20 mouse cellular contexts compared by ENCODE assay signal in genomic region chr7:24891241-24892124, GRCm38 (mm10). TPM values are rescaled to one million over a fixed set of nuclear protein-coding genes. Genes with fewer than 3 reads are reported as not detected.
DNase-seq lines count a peak whose midpoint lies in the region; ATAC-seq and TF ChIP-seq lines count a peak whose summit lies in the region.
"Had no signal": no experiment of that assay in that cellular context is flagged by ENCODE, and none has a peak within 500 bp of the region (broad histone marks: within the 10 kb centered on the region; RNA-seq: fewer than 3 reads in every experiment).

No protein-coding gene starts in this region.

- TF ChIP-seq EP300 in MEL (IDR thresholded peaks at IDR 0.05; ENCODE audit: low read depth in 1 of 2, low read length in 2 of 2): no peak

- H3K4me1 ChIP-seq in lung, embryonic 15.5 days: peaks cover 31% of the 10 kb centered on the region
- H3K4me1 ChIP-seq in MEL (ENCODE audit: control insufficient read depth in 1 of 2, insufficient read depth in 2 of 2, low read length in 2 of 2): peaks cover 0 to 12% of the 10 kb centered on the region in 2 experiments; a peak in 2 of 4 replicates
- peaks cover 27% of the 10 kb centered on the region for H3K4me1 ChIP-seq in liver, embryonic 15.5 days (replicated peaks)

- no peak overlapping the region; the same call in 1 of the 2 replicates for H3K9ac ChIP-seq in lung, embryonic 15.5 days
- H3K9ac ChIP-seq in MEL (ENCODE audit: control insufficient read depth, low read depth, low read length, poor library complexity, severe bottlenecking): no peak overlapping the region
- no peak overlapping the region; the same call in 1 of the 2 replicates for H3K9ac ChIP-seq in liver, embryonic 15.5 days
- H3K9ac ChIP-seq: heart, embryonic 13.5 days had no signal

- H3K27me3 ChIP-seq in lung, embryonic 15.5 days: no peaks in the 10 kb centered on the region
- H3K27me3 ChIP-seq in MEL (ENCODE audit: control insufficient read depth in 1 of 2, insufficient read depth in 2 of 2, low read length in 2 of 2): no peaks in the 10 kb centered on the region
- H3K27me3 ChIP-seq in liver, embryonic 15.5 days: no peaks in the 10 kb centered on the region
- H3K27me3 ChIP-seq: heart, embryonic 13.5 days had no signal

- DNase-seq in lung, postnatal 10 days: no peak
- DNase-seq in MEL (ENCODE audit: low read depth, low spot score): peak; percentile 63
- no peak for DNase-seq in MN1 (ENCODE audit: low spot score)
- no peak for DNase-seq in adrenal gland, postnatal 36 days
- DNase-seq: adrenal gland, postnatal 10 days; cerebellum, postnatal 10 days; gastrocnemius, postnatal 25 days; kidney, adult 9 months; left cerebral cortex, postnatal 4 days; midbrain, embryonic 14.5 days; right cerebral cortex, postnatal 14 days had no signal

- H3K27ac ChIP-seq in lung, embryonic 15.5 days: peak overlapping the region; percentile 52
- 0 out of 2 replicates have a peak overlapping the region, but pooled peaks have one; percentile 0 for H3K27ac ChIP-seq in MEL (ENCODE audit: control insufficient read depth, low read depth, low read length)
- 0 out of 2 replicates have a peak overlapping the region, but pooled peaks have one; percentile 14 for H3K27ac ChIP-seq in liver, embryonic 15.5 days (replicated peaks)
- H3K27ac ChIP-seq: heart, embryonic 13.5 days; macrophage had no signal

- peaks cover 16% of the 10 kb centered on the region for H3K79me2 ChIP-seq in MEL (ENCODE audit: control insufficient read depth, insufficient read depth, low read length, poor library complexity)

- ATAC-seq in lung, embryonic 15.5 days (ENCODE audit: borderline replicate concordance, extremely low read depth, low FRiP score, low TSS enrichment): no peak
- peak; percentile 9 for ATAC-seq in CD4-positive, CD25-positive, alpha-beta regulatory T cell, adult 4 months
- no peak for ATAC-seq in liver, embryonic 15.5 days (ENCODE audit: insufficient read depth)

- no peak for TF ChIP-seq CTCF in MEL (IDR thresholded peaks at IDR 0.05 in 2 of 3, conservative IDR thresholded peaks at IDR 0.05 in 1 of 3; ENCODE audit: control insufficient read depth in 1 of 3, insufficient read depth in 1 of 3, low read depth in 2 of 3, low read length in 3 of 3, poor library complexity in 1 of 3, severe bottlenecking in 1 of 3)

- no peak overlapping the region for H3K4me2 ChIP-seq in lung, embryonic 15.5 days
- H3K4me2 ChIP-seq in liver, embryonic 15.5 days: no peak overlapping the region
- H3K4me2 ChIP-seq: heart, embryonic 13.5 days had no signal

- H3K9me3 ChIP-seq in lung, embryonic 15.5 days: no peaks in the 10 kb centered on the region
- no peaks in the 10 kb centered on the region for H3K9me3 ChIP-seq in MEL (replicated peaks; ENCODE audit: insufficient read depth, low read length)
- H3K9me3 ChIP-seq in liver, embryonic 15.5 days (replicated peaks): no peaks in the 10 kb centered on the region
- H3K9me3 ChIP-seq: heart, embryonic 13.5 days had no signal

- WGBS in lung, embryonic 15.5 days: 48% methylated on average over 3 of the region's 3 CpGs
- 68% methylated on average over 3 of the region's 3 CpGs for WGBS in liver, embryonic 15.5 days (ENCODE audit: insufficient replicate concordance)

- TF ChIP-seq POLR2A in MEL (IDR thresholded peaks at IDR 0.05; ENCODE audit: control insufficient read depth in 1 of 2, insufficient read depth in 1 of 2, low read depth in 1 of 2, low read length in 2 of 2, poor library complexity in 1 of 2): peak in 1 of 2 experiments; percentile 30; a peak in 2 of 4 replicates

- H3K36me3 ChIP-seq in lung, embryonic 15.5 days: peaks cover 49% of the 10 kb centered on the region
- peaks cover 4 to 15% of the 10 kb centered on the region in 2 experiments for H3K36me3 ChIP-seq in MEL (ENCODE audit: control insufficient read depth in 1 of 2, insufficient read depth in 2 of 2, low read length in 2 of 2)
- peaks cover 48% of the 10 kb centered on the region for H3K36me3 ChIP-seq in liver, embryonic 15.5 days (replicated peaks)

- TF ChIP-seq RAD21 in MEL (IDR thresholded peaks at IDR 0.05; ENCODE audit: low read depth, low read length): no peak

- H3K4me3 ChIP-seq in lung, embryonic 15.5 days: no peak overlapping the region
- no peak overlapping the region for H3K4me3 ChIP-seq in MEL (ENCODE audit: control insufficient read depth in 1 of 2, insufficient read depth in 1 of 2, low read depth in 2 of 2, low read length in 2 of 2)
- H3K4me3 ChIP-seq in liver, embryonic 15.5 days (replicated peaks): no peak overlapping the region
- H3K4me3 ChIP-seq: erythroblast, embryonic 14.5 days; heart, embryonic 13.5 days had no signal

TF ChIP-seq in MEL, 35 proteins besides CTCF, POLR2A, EP300 and RAD21 (continues in another document):
- TF ChIP-seq MYB (IDR thresholded peaks at IDR 0.05; ENCODE audit: low read depth, low read length) (no peak), ZNF384 (IDR thresholded peaks at IDR 0.05; ENCODE audit: low read depth, low read length) (no peak), MEF2A (IDR thresholded peaks at IDR 0.05; ENCODE audit: extremely low read depth, insufficient replicate concordance, low read depth, low read length, poor library complexity, severe bottlenecking) (no peak), ZC3H11A (IDR thresholded peaks at IDR 0.05; ENCODE audit: low read depth, low read length) (no peak), MYC (IDR thresholded peaks at IDR 0.05; ENCODE audit: low read depth, low read length) (no peak), ELF1 (IDR thresholded peaks at IDR 0.05; ENCODE audit: low read depth, low read length) (no peak), E2F4 (IDR thresholded peaks at IDR 0.05; ENCODE audit: borderline replicate concordance, low read depth, low read length) (no peak), ETS1 (IDR thresholded peaks at IDR 0.05; ENCODE audit: low read depth, low read length) (no peak), ZMIZ1 (IDR thresholded peaks at IDR 0.05; ENCODE audit: low read depth, low read length) (no peak), CHD2 (IDR thresholded peaks at IDR 0.05; ENCODE audit: low read length) (no peak), NRF1 (IDR thresholded peaks at IDR 0.05; ENCODE audit: insufficient read depth, low read depth, low read length, poor library complexity, severe bottlenecking) (no peak), MXI1 (IDR thresholded peaks at IDR 0.05; ENCODE audit: low read depth, low read length) (no peak), UBTF (IDR thresholded peaks at IDR 0.05; ENCODE audit: borderline replicate concordance, insufficient read depth, low read depth, low read length) (no peak), TAL1 (IDR thresholded peaks at IDR 0.05; ENCODE audit: low read length) (no peak), ZKSCAN1 (IDR thresholded peaks at IDR 0.05; ENCODE audit: low read depth, low read length) (no peak), JUND (IDR thresholded peaks at IDR 0.05; ENCODE audit: low read depth, low read length) (no peak), SIN3A (IDR thresholded peaks at IDR 0.05; ENCODE audit: low read length) (no peak)

RNA-seq across cellular contexts. Expression of gene Cd79a, which starts 5.7 kb away (rescaled TPM):
- polyA plus RNA-seq in lung, embryonic 15.5 days (2015; fragmentation: Nextera tagmentation; extraction: Ambion mirVana): 0.25 and 0.52 TPM in 2 replicates
- polyA plus RNA-seq in CD4-positive, CD25-positive, alpha-beta regulatory T cell, adult 4 months (2017; shearing (Covaris generic)): 10 to 100 TPM in 1 of 2 experiments, 1 to 10 TPM in 1; 2.2 to 28.9 TPM
- 0.13 and 0.23 TPM in 2 replicates for total RNA-seq in MEL (2012; rRNA removed)
- under 1 TPM in 1 of 2 experiments, not detected in 1; 0.61 TPM for polyA plus RNA-seq in MEL (2012; ENCODE audit: insufficient read depth in 1 of 2, insufficient read length in 2 of 2, low read depth in 1 of 2, low replicate concordance in 2 of 2, missing spikeins in 1 of 2)
- polyA plus RNA-seq in liver, embryonic 15.5 days (2015; fragmentation: Nextera tagmentation; extraction: Ambion mirVana): 6.0 and 7.2 TPM in 2 replicates
- total RNA-seq in adrenal gland, postnatal 36 days (2021): under 1 TPM; 0.20 to 0.26 TPM
- total RNA-seq: hematopoietic stem cell, adult 5-6 weeks had no signal

RNA-seq across cellular contexts. Expression of gene Rps19, which starts 7.3 kb away (rescaled TPM):
- polyA plus RNA-seq in lung, embryonic 15.5 days (2015; fragmentation: Nextera tagmentation; extraction: Ambion mirVana): 2,408 and 2,762 TPM in 2 replicates
- polyA plus RNA-seq in CD4-positive, CD25-positive, alpha-beta regulatory T cell, adult 4 months (2017; shearing (Covaris generic)): over 10,000 TPM; 12,099 to 13,283 TPM
- 3,168 and 3,580 TPM in 2 replicates for total RNA-seq in MEL (2012; rRNA removed)
- polyA plus RNA-seq in MEL (2012; ENCODE audit: insufficient read depth in 1 of 2, insufficient read length in 2 of 2, low read depth in 1 of 2, low replicate concordance in 2 of 2, missing spikeins in 1 of 2): 1,000 to 10,000 TPM in 1 of 2 experiments, not detected in 1; 2,454 TPM
- 1,016 and 1,167 TPM in 2 replicates for polyA plus RNA-seq in liver, embryonic 15.5 days (2015; fragmentation: Nextera tagmentation; extraction: Ambion mirVana)
- 1,000 to 10,000 TPM in 1 of 2 experiments, 100 to 1,000 TPM in 1; 964 to 1,011 TPM for total RNA-seq in adrenal gland, postnatal 36 days (2021)

RNA-seq across cellular contexts. Expression of gene Arhgef1, which starts 11.2 kb away (rescaled TPM):
- 115 and 128 TPM in 2 replicates for polyA plus RNA-seq in lung, embryonic 15.5 days (2015; fragmentation: Nextera tagmentation; extraction: Ambion mirVana)
- 100 to 1,000 TPM; 166 to 183 TPM for polyA plus RNA-seq in CD4-positive, CD25-positive, alpha-beta regulatory T cell, adult 4 months (2017; shearing (Covaris generic))
- 43.7 and 53.3 TPM in 2 replicates for total RNA-seq in MEL (2012; rRNA removed)
- 100 to 1,000 TPM in 1 of 2 experiments, not detected in 1; 163 TPM for polyA plus RNA-seq in MEL (2012; ENCODE audit: insufficient read depth in 1 of 2, insufficient read length in 2 of 2, low read depth in 1 of 2, low replicate concordance in 2 of 2, missing spikeins in 1 of 2)
- polyA plus RNA-seq in liver, embryonic 15.5 days (2015; fragmentation: Nextera tagmentation; extraction: Ambion mirVana): 41.7 and 46.4 TPM in 2 replicates
- total RNA-seq in adrenal gland, postnatal 36 days (2021): 10 to 100 TPM; 79.5 to 91.5 TPM

RNA-seq across cellular contexts. Expression of gene Dmrtc2, which starts 21.6 kb away (rescaled TPM):
- polyA plus RNA-seq in lung, embryonic 15.5 days (2015; fragmentation: Nextera tagmentation; extraction: Ambion mirVana): not detected in 2 replicates
- polyA plus RNA-seq in CD4-positive, CD25-positive, alpha-beta regulatory T cell, adult 4 months (2017; shearing (Covaris generic)): not detected
- not detected in 2 replicates for total RNA-seq in MEL (2012; rRNA removed)
- polyA plus RNA-seq in MEL (2012; ENCODE audit: insufficient read depth in 1 of 2, insufficient read length in 2 of 2, low read depth in 1 of 2, low replicate concordance in 2 of 2, missing spikeins in 1 of 2): not detected
- polyA plus RNA-seq in liver, embryonic 15.5 days (2015; fragmentation: Nextera tagmentation; extraction: Ambion mirVana): not detected in 2 replicates
- not detected for total RNA-seq in adrenal gland, postnatal 36 days (2021)
- total RNA-seq: adrenal gland, postnatal 10 days; gastrocnemius, postnatal 25 days; hematopoietic stem cell, adult 5-6 weeks; left cerebral cortex, postnatal 4 days had no signal
- polyA plus RNA-seq: erythroblast, embryonic 14.5 days; large intestine, adult 2 months; macrophage; midbrain, embryonic 14.5 days; neural tube, embryonic 11.5 days had no signal

RNA-seq across cellular contexts. Expression of gene Lypd4, which starts 21.7 kb away (rescaled TPM):
- not detected in 2 replicates for polyA plus RNA-seq in lung, embryonic 15.5 days (2015; fragmentation: Nextera tagmentation; extraction: Ambion mirVana)
- polyA plus RNA-seq in CD4-positive, CD25-positive, alpha-beta regulatory T cell, adult 4 months (2017; shearing (Covaris generic)): not detected
- total RNA-seq in MEL (2012; rRNA removed): not detected in 2 replicates
- not detected for polyA plus RNA-seq in MEL (2012; ENCODE audit: insufficient read depth in 1 of 2, insufficient read length in 2 of 2, low read depth in 1 of 2, low replicate concordance in 2 of 2, missing spikeins in 1 of 2)
- polyA plus RNA-seq in liver, embryonic 15.5 days (2015; fragmentation: Nextera tagmentation; extraction: Ambion mirVana): not detected in 2 replicates
- total RNA-seq in adrenal gland, postnatal 36 days (2021): not detected
- total RNA-seq: adrenal gland, postnatal 10 days; gastrocnemius, postnatal 25 days; hematopoietic stem cell, adult 5-6 weeks; left cerebral cortex, postnatal 4 days had no signal
- polyA plus RNA-seq: erythroblast, embryonic 14.5 days; heart, embryonic 13.5 days; large intestine, adult 2 months; macrophage; midbrain, embryonic 14.5 days; neural tube, embryonic 11.5 days had no signal

Comparison
In these comparisons a context has a peak if more than half of its experiments do, and no peak if none do; other contexts are left out.
1. H3K27ac ChIP-seq: peak in every context shown above with its lines; median percentile 52 in lung, embryonic 15.5 days; 14 in liver, embryonic 15.5 days; 0 in MEL.